Comparison of ENCODE assay signal across 8 mouse cellular contexts in genomic region chr5:77358347-77358746, GRCm38 (mm10). TPM values are rescaled to one million over a fixed set of nuclear protein-coding genes. Genes with fewer than 3 reads are reported as not detected.
A peak's percentile ranks its signal among the peaks of the same experiment; 100 is the strongest.
DNase-seq lines count a peak whose midpoint lies in the region; ATAC-seq and TF ChIP-seq lines count a peak whose summit lies in the region.

No protein-coding gene starts in this region.

- H3K4me1 ChIP-seq in hindbrain, embryonic 14.5 days (replicated peaks; ENCODE audit: control insufficient read depth, insufficient read depth, low read length), result peaks cover 10% of the 10 kb centered on the region; the same call in 1 of the 2 replicates
- peaks cover 12% of the 10 kb centered on the region for H3K4me1 ChIP-seq in liver, embryonic 15.5 days (replicated peaks)
- H3K4me1 ChIP-seq in neural tube, embryonic 12.5 days, result peaks cover 10% of the 10 kb centered on the region; the same call in 1 of the 2 replicates

- DNase-seq in 3T3-L1 (ENCODE audit: low read depth, low spot score), result peak; percentile 91
- DNase-seq in adrenal gland, postnatal 10 days, result peak; percentile 72
- peak; percentile 63 for DNase-seq in gastrocnemius, adult 2 months
- peak; percentile 45 for DNase-seq in hindbrain, embryonic 14.5 days (ENCODE audit: low spot score)
- no peak for DNase-seq in right cerebral cortex, postnatal 10 days (ENCODE audit: low spot score in 2 of 2)
- DNase-seq in left cerebral cortex, adult 9 months (ENCODE audit: low spot score in 2 of 2), result no peak

- no peaks in the 10 kb centered on the region for H3K9me3 ChIP-seq in hindbrain, embryonic 14.5 days (ENCODE audit: control insufficient read depth, low read length)
- no peaks in the 10 kb centered on the region for H3K9me3 ChIP-seq in liver, embryonic 15.5 days (replicated peaks)
- H3K9me3 ChIP-seq in neural tube, embryonic 12.5 days, result no peaks in the 10 kb centered on the region

- intact Hi-C loops in gastrocnemius, adult 2 months (cut with DNase I), result no loop called here

- no peaks in the 10 kb centered on the region for H3K27me3 ChIP-seq in hindbrain, embryonic 14.5 days (ENCODE audit: control insufficient read depth, insufficient read depth, low read length)
- 0 out of 2 replicates have a peak, but pooled peaks cover 5% of the 10 kb centered on the region for H3K27me3 ChIP-seq in liver, embryonic 15.5 days
- no peaks in the 10 kb centered on the region for H3K27me3 ChIP-seq in neural tube, embryonic 12.5 days (replicated peaks)

- peak overlapping the region; percentile 39 for H3K9ac ChIP-seq in hindbrain, embryonic 14.5 days
- no peak overlapping the region for H3K9ac ChIP-seq in liver, embryonic 15.5 days
- no peak overlapping the region for H3K9ac ChIP-seq in neural tube, embryonic 12.5 days

- peak; percentile 37; the same call in 1 of the 2 replicates for ATAC-seq in hindbrain, embryonic 14.5 days (ENCODE audit: low FRiP score)
- peak; percentile 28 for ATAC-seq in liver, embryonic 15.5 days (ENCODE audit: insufficient read depth)
- peak; percentile 52 for ATAC-seq in neural tube, embryonic 12.5 days (ENCODE audit: low FRiP score, low read depth)

- TF ChIP-seq CTCF in gastrocnemius, adult 2 months (IDR thresholded peaks at IDR 0.05), result no peak

- H3K27ac ChIP-seq in gastrocnemius, adult 2 months, result peak overlapping the region; percentile 88
- 0 out of 2 replicates have a peak overlapping the region, but pooled peaks have one; percentile 41 for H3K27ac ChIP-seq in hindbrain, embryonic 14.5 days
- H3K27ac ChIP-seq in liver, embryonic 15.5 days (replicated peaks), result 0 out of 2 replicates have a peak overlapping the region, but pooled peaks have one; percentile 43
- H3K27ac ChIP-seq in neural tube, embryonic 12.5 days, result no peak overlapping the region

- 4% methylated on average over 10 of the region's 10 CpGs for whole genome bisulfite sequencing in hindbrain, embryonic 14.5 days
- 5% methylated on average over 10 of the region's 10 CpGs for WGBS in liver, embryonic 15.5 days (ENCODE audit: insufficient replicate concordance)
- 2% methylated on average over 10 of the region's 10 CpGs for WGBS in neural tube, embryonic 12.5 days

- peak overlapping the region; percentile 43 for H3K4me2 ChIP-seq in hindbrain, embryonic 14.5 days (replicated peaks)
- H3K4me2 ChIP-seq in liver, embryonic 15.5 days, result peak overlapping the region; percentile 71
- peak overlapping the region; percentile 59 for H3K4me2 ChIP-seq in neural tube, embryonic 12.5 days (replicated peaks)

- H3K4me3 ChIP-seq in gastrocnemius, adult 2 months, result peak overlapping the region; percentile 81
- H3K4me3 ChIP-seq in hindbrain, embryonic 14.5 days (replicated peaks; ENCODE audit: low read length), result peak overlapping the region; percentile 26
- peak overlapping the region; percentile 53 for H3K4me3 ChIP-seq in liver, embryonic 15.5 days (replicated peaks)
- peak overlapping the region; percentile 29 for H3K4me3 ChIP-seq in neural tube, embryonic 12.5 days

- no peaks in the 10 kb centered on the region for H3K36me3 ChIP-seq in hindbrain, embryonic 14.5 days (replicated peaks; ENCODE audit: control insufficient read depth, insufficient read depth)
- H3K36me3 ChIP-seq in liver, embryonic 15.5 days (replicated peaks), result no peaks in the 10 kb centered on the region
- H3K36me3 ChIP-seq in neural tube, embryonic 12.5 days, result no peaks in the 10 kb centered on the region

RNA-seq across cellular contexts. Expression of gene Polr2b, which starts 48.4 kb away (rescaled TPM):
- 10 to 100 TPM; 52.2 to 55.9 TPM for total RNA-seq in adrenal gland, postnatal 10 days (2021)
- 10 to 100 TPM; 26.3 to 30.2 TPM for total RNA-seq in gastrocnemius, adult 2 months (2021)
- 57.5 and 67.8 TPM in 2 replicates for polyA plus RNA-seq in hindbrain, embryonic 14.5 days (2014; fragmentation: Nextera tagmentation; extraction: Ambion mirVana)
- 24.9 and 26.0 TPM in 2 replicates for polyA plus RNA-seq in liver, embryonic 15.5 days (2015; fragmentation: Nextera tagmentation; extraction: Ambion mirVana)
- polyA plus RNA-seq in neural tube, embryonic 12.5 days (2016; fragmentation: Nextera tagmentation; extraction: Ambion mirVana), result 83.5 and 89.9 TPM in 2 replicates

RNA-seq across cellular contexts. Expression of gene Noa1, which starts 48.5 kb away (rescaled TPM):
- 10 to 100 TPM; 26.7 to 28.0 TPM for total RNA-seq in adrenal gland, postnatal 10 days (2021)
- 10 to 100 TPM; 12.8 to 20.4 TPM for total RNA-seq in gastrocnemius, adult 2 months (2021)
- 32.1 and 37.3 TPM in 2 replicates for polyA plus RNA-seq in hindbrain, embryonic 14.5 days (2014; fragmentation: Nextera tagmentation; extraction: Ambion mirVana)
- polyA plus RNA-seq in liver, embryonic 15.5 days (2015; fragmentation: Nextera tagmentation; extraction: Ambion mirVana), result 18.1 and 18.2 TPM in 2 replicates
- polyA plus RNA-seq in neural tube, embryonic 12.5 days (2016; fragmentation: Nextera tagmentation; extraction: Ambion mirVana), result 37.6 and 38.6 TPM in 2 replicates

RNA-seq across cellular contexts. Expression of gene Igfbp7, which starts 49.5 kb away (rescaled TPM):
- 100 to 1,000 TPM; 664 to 746 TPM for total RNA-seq in adrenal gland, postnatal 10 days (2021)
- 10 to 100 TPM; 63.6 to 92.5 TPM for total RNA-seq in gastrocnemius, adult 2 months (2021)
- polyA plus RNA-seq in hindbrain, embryonic 14.5 days (2014; fragmentation: Nextera tagmentation; extraction: Ambion mirVana), result 70.5 and 80.4 TPM in 2 replicates
- 24.3 and 30.7 TPM in 2 replicates for polyA plus RNA-seq in liver, embryonic 15.5 days (2015; fragmentation: Nextera tagmentation; extraction: Ambion mirVana)
- 38.5 and 41.7 TPM in 2 replicates for polyA plus RNA-seq in neural tube, embryonic 12.5 days (2016; fragmentation: Nextera tagmentation; extraction: Ambion mirVana)

Comparison
In these comparisons a context has a peak if more than half of its experiments do, and no peak if none do; other contexts are left out.
1. DNase-seq: peak in 3T3-L1 (single experiment), adrenal gland, postnatal 10 days (single experiment), gastrocnemius, adult 2 months (single experiment) and hindbrain, embryonic 14.5 days (single experiment); none in right cerebral cortex, postnatal 10 days (0 of 2) and left cerebral cortex, adult 9 months (0 of 2).
2. H3K4me3 ChIP-seq: peak in every context shown above with its lines; median percentile 81 in gastrocnemius, adult 2 months; 53 in liver, embryonic 15.5 days; 29 in neural tube, embryonic 12.5 days; 26 in hindbrain, embryonic 14.5 days.
3. Peak in every context shown above with its lines, with median percentiles within 50 percentile points of each other: ATAC-seq and H3K4me2 ChIP-seq.